Mouse (Mus musculus): ENCODE measurements around the gene Pfdn6.
A peak's percentile ranks its signal among the peaks of the same experiment; 100 is the strongest.

Gene Pfdn6

GRCm38 (mm10) chr17:33931947-33932346, 8.2 kb downstream of the Pfdn6 start:
- DNase-seq (ENCODE audit: low spot score), result no peak

- no peak for DNase-seq (ENCODE audit: low spot score)
Observed at GRCm38 (mm10) chr17:33931159-33931866, 8.8 kb downstream of the Pfdn6 start.

- peak; percentile 67 for DNase-seq (ENCODE audit: low spot score)
Observed at GRCm38 (mm10) chr17:33930280-33931158, 9.6 kb downstream of the Pfdn6 start.

- DNase-seq (ENCODE audit: low spot score), result peak; percentile 98
Observed at GRCm38 (mm10) chr17:33929371-33930279, 10.5 kb downstream of the Pfdn6 start, which contains the start of gene Rgl2. Gene Rgl2 (plus strand): TSS chr17:33929543.

- DNase-seq (ENCODE audit: low spot score), result no peak
Observed at GRCm38 (mm10) chr17:33928251-33928947, 11.7 kb downstream of the Pfdn6 start.

GRCm38 (mm10) chr17:33926207-33926932, 13.8 kb downstream of the Pfdn6 start:
- no peak for DNase-seq (ENCODE audit: low spot score)

- no peak for DNase-seq (ENCODE audit: low spot score)
Observed at GRCm38 (mm10) chr17:33925406-33926116, 14.6 kb downstream of the Pfdn6 start.

- DNase-seq (ENCODE audit: low spot score), result peak; percentile 68
Observed at GRCm38 (mm10) chr17:33924577-33925283, 15.4 kb downstream of the Pfdn6 start.

- DNase-seq (ENCODE audit: low spot score), result no peak
Observed at GRCm38 (mm10) chr17:33921361-33921760, 18.8 kb downstream of the Pfdn6 start.

- peak; percentile 90 for DNase-seq (ENCODE audit: low spot score)
Observed at GRCm38 (mm10) chr17:33920282-33921097, 19.7 kb downstream of the Pfdn6 start.

GRCm38 (mm10) chr17:33919351-33920281, 20.5 kb downstream of the Pfdn6 start:
- peak; percentile 93 for DNase-seq (ENCODE audit: low spot score)

GRCm38 (mm10) chr17:33918293-33919203, 21.6 kb downstream of the Pfdn6 start:
- DNase-seq (ENCODE audit: low spot score), result peak; percentile 45

- no peak for DNase-seq (ENCODE audit: low spot score)
Observed at GRCm38 (mm10) chr17:33917656-33918292, 22.4 kb downstream of the Pfdn6 start.

- DNase-seq (ENCODE audit: low spot score), result no peak
Observed at GRCm38 (mm10) chr17:33916847-33917655, 23.1 kb downstream of the Pfdn6 start.

- peak; percentile 38 for DNase-seq (ENCODE audit: low spot score)
Observed at GRCm38 (mm10) chr17:33916294-33916693, 23.8 kb downstream of the Pfdn6 start.

All from MN1 (cell line).